Mouse (Mus musculus) c-Kit-positive CD71-positive TER-119-negative erythroid progenitor cells, embryonic 14.5 days (primary cell): ENCODE results near the gene Xylt1.

Experiments
- DNase-seq: peaks from one replicate; pipeline ENCODE4 v3.0.0-alpha.2; 2013; ENCODE audit warnings: low read depth

Xylt1 gene

DNA sequence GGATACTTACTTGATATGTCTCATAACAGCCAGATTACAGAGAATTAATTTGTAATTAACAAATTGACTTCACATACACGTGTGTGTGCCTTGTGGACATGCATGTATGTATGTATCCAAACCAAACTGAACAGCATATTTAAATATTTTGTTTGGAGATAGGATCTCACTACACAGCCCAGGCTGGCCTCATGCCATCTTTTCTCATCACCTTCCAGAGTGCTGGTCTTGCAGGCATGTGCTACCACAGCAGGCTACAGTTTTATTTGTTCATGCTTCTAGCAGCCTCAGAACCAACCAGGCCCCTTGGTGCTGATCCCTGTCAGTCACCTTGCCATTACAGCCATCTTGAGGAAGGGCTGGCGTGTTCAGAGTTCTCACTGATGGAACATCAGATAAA is 233.6 kb downstream of the Xylt1 start:
- DNase-seq, result no peak

GRCm38 (mm10) chr7:117614851-117615250 is 234.1 kb downstream of the Xylt1 start:
- no peak for DNase-seq

GRCm38 (mm10) chr7:117616277-117616676 is 235.5 kb downstream of the Xylt1 start:
- DNase-seq, result no peak

DNA sequence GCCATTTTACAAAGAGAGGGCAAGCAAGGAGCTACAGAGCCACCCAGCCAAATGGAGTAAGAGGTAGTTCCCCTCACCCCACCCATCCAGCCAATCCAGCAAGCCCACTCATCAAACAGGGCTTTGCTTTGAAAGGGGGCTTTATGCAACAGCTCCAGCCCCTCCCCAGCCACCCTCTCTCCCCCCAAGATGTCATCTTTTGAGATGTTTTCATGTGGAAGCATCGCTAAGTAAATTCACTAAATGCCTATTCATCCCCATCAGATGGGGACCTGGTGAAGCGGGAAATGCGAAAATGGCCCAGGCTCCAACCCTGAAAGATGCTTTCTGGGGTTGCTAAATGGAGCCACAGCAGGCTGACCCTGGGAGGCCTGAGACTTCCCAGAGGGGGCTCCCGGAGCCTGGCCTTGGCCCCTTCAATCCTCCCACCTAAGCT is 238.0 kb downstream of the Xylt1 start:
- DNase-seq, result no peak

DNA sequence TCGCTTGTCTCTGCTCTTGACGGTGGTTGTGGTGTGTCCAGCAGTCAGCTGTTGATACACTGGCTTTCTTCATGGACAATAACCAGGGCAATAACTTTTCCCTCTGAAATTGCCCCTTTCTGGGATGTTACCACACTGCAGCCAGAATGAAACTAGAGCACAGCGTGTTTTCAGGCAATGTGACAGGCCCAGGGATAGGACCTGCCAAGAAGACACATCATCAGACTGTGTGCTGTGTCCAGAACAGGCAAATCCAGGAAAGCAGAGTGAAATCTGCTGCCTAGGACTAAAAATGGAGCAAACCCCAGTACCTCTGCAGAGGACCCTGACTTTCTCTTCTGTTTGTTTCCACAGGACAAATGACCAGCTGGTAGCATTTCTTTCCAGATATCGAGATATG is 240.8 kb downstream of the Xylt1 start:
- DNase-seq, result no peak

GRCm38 (mm10) chr7:117622769-117623168 is 242.0 kb downstream of the Xylt1 start:
- peak; percentile 27 for DNase-seq

DNA sequence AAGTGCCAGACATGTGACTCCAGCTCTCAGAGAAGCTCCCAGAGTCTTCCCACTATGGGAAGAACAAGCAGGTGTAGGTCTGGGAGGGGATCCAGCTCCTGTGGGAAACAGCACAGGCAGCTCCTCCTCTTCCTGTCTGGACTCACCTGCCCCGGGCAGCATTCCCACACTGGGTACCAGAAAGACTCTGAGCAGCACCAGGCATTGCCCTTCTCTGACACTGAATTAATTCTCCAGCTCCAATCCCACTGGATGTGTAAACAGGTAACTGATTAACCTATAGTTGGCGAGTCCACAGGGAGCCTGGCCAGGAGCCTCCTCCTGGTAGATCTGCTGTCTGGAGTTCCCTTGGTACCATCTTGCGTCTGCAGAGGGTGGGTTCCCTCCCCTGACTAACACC is 248.0 kb downstream of the Xylt1 start:
- DNase-seq, result no peak

- DNase-seq, result no peak
These were observed 249.9 kb downstream of the Xylt1 start for GRCm38 (mm10) chr7:117630657-117631056.

- no peak for DNase-seq
These were observed 254.8 kb downstream of the Xylt1 start for GRCm38 (mm10) chr7:117635584-117635983.

DNA sequence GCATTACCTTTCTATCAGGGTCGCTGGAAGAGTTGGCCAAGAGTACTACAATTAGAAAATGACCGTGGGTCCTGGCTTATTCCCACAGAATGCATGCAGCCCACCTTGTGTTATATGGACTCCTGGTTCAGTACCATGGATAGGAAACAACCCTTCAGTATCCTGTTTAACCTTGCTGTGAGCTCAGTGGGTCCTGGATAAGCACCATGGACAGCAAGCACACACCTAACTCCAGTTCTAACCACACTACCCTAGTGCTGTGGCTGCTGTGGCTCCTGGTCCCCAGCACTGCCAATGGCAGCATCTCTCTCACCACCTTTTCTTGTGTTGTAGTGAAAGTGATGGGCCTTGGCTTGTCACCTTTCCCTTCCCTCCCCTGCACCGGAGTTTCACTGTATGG is 255.9 kb downstream of the Xylt1 start:
- no peak for DNase-seq

DNA sequence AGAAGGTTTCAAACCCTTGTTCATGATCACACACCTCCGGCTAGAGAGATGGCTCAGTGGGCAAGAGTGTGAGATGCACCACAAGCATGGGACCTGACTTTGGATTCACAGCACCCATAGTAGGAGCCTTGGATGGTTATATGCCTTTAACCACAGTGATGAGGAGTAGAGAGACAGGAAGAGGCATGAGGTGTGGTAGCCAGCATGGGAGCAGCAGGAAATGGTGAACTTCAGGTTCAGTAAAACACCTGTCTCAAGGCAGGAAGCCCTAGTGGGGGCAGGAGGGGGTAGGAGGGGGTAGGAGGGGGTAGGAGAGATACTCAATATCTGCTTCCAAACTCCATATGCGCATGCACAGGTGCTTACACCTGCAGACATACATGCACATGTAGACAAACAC is 257.2 kb downstream of the Xylt1 start:
- DNase-seq, result no peak

GRCm38 (mm10) chr7:117652637-117653036 is 271.9 kb downstream of the Xylt1 start:
- DNase-seq, result no peak

DNA sequence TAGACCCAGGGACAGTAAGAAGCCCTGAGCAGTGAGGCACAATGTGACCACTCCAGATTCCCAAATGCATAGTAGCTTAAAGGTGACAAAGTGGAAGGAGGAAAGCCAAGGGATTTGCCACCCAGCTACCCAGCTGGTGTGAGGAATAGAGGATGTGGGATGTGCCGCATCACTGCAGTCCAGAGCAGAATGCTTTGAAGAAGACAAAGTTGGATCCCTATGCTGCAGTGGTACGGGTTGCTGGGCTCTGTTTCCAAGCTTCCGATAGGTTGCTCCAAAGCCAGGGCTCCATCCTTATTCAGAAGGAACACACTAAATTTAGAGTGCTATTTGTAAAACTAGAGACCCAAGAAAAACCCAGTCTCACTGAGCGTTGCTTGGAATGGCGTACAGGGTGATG is 275.0 kb downstream of the Xylt1 start:
- DNase-seq, result no peak

DNA sequence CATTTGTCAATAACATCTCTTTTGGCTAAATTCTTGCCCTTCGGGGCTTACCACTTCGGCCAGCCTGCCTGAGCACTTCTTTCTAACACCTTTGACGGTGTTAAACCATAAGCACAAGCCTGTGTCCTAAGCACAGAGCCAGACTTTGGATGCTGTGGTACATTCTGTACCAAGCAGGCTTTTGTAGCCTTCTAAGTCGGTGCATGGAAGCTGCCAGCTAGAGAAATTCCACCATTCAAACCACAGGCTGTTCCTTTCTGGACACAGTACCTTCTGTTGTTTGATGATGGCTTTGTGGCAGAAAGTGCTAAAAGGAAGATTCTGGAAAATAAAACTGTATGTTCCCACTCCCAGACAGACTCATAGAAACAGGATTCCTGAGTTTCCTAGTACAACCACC is 277.4 kb downstream of the Xylt1 start:
- no peak for DNase-seq

- no peak for DNase-seq
These were observed 278.0 kb downstream of the Xylt1 start for GRCm38 (mm10) chr7:117658739-117659138.

DNA sequence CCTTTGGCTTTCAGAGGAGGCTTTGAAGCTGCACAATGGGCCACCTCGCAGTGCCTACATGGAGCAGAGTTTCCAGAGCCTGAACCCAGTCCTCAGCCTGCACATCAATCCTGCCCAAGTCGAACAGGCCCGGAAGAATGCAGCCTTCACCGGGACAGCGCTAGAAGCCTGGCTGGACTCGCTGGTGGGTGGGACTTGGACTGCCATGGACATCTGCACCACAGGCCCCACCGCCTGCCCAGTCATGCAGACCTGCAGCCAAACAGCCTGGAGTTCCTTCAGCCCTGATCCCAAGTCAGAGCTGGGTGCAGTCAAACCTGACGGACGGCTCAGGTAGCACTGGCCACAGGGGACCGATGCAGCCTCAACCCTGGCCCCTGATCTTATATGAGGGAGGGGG is 286.5 kb downstream of the Xylt1 start:
- DNase-seq, result no peak

DNA sequence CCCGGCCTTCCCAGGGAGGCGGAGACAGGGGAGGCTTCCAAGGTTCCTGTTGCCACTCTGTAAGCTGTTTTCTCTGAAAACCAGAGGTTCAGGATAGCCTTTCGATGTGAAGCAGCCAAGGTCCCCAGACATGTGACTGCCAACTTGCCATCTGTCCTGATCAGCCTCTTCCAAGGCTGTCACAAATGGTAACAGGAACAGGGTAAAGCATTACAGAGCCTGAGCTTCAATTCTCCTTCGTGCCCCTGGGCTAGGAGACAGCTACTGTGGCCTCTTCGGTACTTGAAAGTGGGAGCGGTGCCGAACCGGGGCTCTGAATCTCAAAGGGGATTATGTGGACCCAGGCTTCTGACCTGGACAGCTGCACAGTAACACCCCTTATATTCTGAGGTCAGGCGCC is 287.4 kb downstream of the Xylt1 start:
- no peak for DNase-seq

GRCm38 (mm10) chr7:117672121-117672591 is 291.4 kb downstream of the Xylt1 start:
- no peak for DNase-seq

DNA sequence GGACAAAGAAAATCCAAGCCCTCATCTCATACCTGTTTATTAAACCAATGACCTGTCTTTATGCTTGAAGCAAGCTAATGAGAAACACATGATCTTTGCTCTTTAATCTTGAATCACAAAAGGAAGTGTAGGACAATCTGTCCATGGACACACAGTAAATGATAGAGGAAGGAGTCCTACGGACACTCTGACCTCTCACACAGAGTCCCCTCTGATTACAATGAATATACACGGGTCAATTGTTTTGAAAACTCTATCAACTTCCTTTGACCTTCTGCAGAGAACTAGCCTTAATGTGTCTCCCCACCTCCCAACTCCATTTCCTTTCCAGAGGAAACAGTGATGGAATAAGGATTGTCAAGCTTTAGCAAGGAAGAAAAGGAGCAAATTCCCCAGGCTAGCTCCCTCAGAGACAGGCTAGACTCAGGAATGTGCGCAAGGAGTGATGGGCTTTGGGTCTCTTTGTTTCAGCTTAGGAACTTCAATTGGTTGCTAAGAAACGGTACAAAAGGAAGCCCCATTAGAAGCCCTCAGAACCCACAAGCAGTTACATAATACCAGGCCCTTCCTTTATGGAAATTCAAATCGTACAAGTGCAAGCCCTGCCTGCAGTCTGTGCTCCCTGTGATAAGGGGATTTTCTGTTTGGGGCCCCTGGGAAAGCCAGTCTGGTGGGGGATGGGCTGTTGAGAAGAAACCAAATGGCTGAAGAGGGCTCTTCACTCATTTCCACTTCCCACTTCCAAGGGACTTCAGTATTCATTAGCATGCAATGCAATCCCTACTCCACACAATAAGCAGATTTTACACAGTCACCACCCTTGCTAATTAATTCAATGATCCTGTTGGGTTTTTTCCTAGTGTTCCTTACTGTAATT is 305.6 kb downstream of the Xylt1 start:
- DNase-seq, result peak; percentile 16

GRCm38 (mm10) chr7:117686997-117687302 is 306.2 kb downstream of the Xylt1 start:
- no peak for DNase-seq

DNA sequence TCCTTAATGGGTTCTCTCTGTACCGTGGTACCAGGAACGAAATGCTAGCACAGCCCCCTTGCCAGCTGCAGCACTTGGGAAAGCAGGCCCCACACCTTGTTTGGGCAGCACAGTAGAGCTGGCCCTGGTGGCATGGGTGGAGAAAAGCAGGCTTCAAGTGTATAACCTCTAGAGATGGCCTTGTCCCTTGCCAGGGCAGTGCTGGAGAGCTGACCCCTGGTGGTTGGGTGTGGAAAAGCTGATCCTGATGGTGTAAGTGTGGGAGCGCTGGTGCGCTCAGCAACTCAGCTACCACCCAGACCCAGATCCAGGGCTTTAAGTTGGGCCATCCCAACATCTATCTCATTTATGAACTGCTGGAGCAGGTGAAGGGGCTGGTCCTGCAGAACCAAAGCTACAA is 314.8 kb downstream of the Xylt1 start:
- no peak for DNase-seq

DNA sequence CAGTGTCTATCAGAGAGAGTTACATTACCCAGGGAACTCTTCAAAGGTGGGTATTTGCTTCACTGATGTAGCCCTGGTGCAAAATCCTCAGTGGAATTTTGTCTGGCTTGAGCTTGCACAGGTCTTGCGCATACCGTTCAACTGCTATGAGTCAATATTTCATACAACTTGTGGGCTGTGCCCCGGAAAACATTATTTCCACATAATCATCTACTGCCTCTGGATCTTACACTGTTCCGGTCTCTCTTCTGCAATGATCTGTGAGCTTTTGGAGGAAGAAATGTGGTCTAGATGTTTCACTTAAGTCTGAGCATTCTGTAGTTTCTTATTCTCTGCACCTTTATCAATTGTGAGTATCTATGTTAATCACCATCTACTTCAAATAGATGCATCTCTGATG is 316.9 kb downstream of the Xylt1 start:
- DNase-seq, result no peak

DNA sequence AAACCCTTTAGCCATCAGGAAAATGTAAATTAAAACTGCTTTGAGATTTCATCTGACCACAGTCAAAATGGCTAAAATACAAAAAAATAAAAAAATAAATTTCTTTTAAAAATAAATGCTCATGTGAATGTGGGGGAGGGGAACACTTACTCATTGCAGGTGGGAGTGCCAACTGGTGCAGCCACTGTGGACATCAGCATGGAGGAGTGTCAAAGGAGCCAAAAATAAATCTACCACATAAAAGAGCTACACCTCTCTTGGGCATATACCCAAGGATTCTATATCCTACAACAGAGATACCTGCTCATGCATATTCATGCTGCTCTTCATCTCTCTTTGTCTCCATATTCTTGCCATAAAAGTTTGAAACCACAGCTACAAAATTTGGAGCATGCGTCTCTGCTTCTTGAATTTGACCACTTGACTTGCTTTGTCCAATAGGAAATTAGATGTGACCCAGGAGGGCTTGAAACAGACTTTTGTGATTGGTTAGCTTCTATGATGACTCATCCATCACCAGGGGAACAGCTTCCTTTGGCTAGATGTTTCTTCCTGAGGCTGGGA is 317.9 kb downstream of the Xylt1 start:
- no peak for DNase-seq
